Mouse (Mus musculus) heart, adult 2 months (tissue): ENCODE data around the gene Ankrd13a. TPM values are rescaled to one million over a fixed set of nuclear protein-coding genes. Genes with fewer than 3 reads are reported as not detected.

ENCODE experiments used
- DNase-seq, 2 experiments: peaks; one replicate each; pipeline ENCODE4 v3.0.0; 2021
- H3K27ac ChIP-seq: fragments of 200-600 bp; 2 replicates; pipeline ENCODE4 v1.8.1; 2022
- H3K27me3 ChIP-seq: fragments of 200-500 bp; 2 replicates; pipeline ENCODE4 v1.6.1; 2012; ENCODE audit warnings: mild to moderate bottlenecking, low read length, inconsistent platforms, mixed read lengths; ENCODE audit not compliant: control insufficient read depth, insufficient read depth
- H3K36me3 ChIP-seq: fragments of 200-500 bp; 2 replicates; pipeline ENCODE4 v1.6.1; 2012; ENCODE audit warnings: low read length, inconsistent platforms; ENCODE audit not compliant: control insufficient read depth, insufficient read depth
- H3K4me1 ChIP-seq: fragments of 200-500 bp; 2 replicates; pipeline ENCODE4 v1.6.1; 2011; ENCODE audit warnings: low read length; ENCODE audit not compliant: control insufficient read depth, insufficient read depth
- H3K4me3 ChIP-seq: fragments of 200-600 bp; 2 replicates; pipeline ENCODE4 v1.8.1; 2022
- H3K79me2 ChIP-seq: fragments of 200-500 bp; replicated peaks from 2 replicates; pipeline ENCODE4 v1.6.1; 2012; ENCODE audit warnings: mild to moderate bottlenecking, inconsistent platforms, low read length, moderate library complexity, mixed read lengths; ENCODE audit not compliant: control insufficient read depth, insufficient read depth
- H3K9ac ChIP-seq: fragments of 200-500 bp; 2 replicates; pipeline ENCODE4 v1.6.1; 2012; ENCODE audit warnings: low read depth, mild to moderate bottlenecking, control low read depth, inconsistent platforms, low read length, mixed read lengths
- CTCF ChIP-seq: fragments of 200-600 bp; IDR thresholded peaks from 2 replicates; pipeline ENCODE4 v1.8.1; 2022; ENCODE audit warnings: antibody characterized with exemption, mild to moderate bottlenecking, moderate library complexity
- EP300 ChIP-seq: fragments of 200-500 bp; IDR thresholded peaks from 2 replicates; pipeline ENCODE4 v1.6.1; 2011; ENCODE audit warnings: low read depth, low read length, control low read depth; ENCODE audit not compliant: insufficient read depth
- POLR2A ChIP-seq: fragments of 200-500 bp; IDR thresholded peaks from 2 replicates; pipeline ENCODE4 v1.6.1; 2011; ENCODE audit warnings: mild to moderate bottlenecking, low read depth, low read length, control low read depth; ENCODE audit not compliant: insufficient read depth
- WGBS: fragments of 180-500 bp; shearing (Covaris S2); methylation state at CpG from one replicate; pipeline ENCODE4 v1.1.7; 2018; 5-methylcytosine and 5-hydroxymethylcytosine counted together
- intact Hi-C: fragments of 180-260 bp; cut with DNase I; formaldehyde crosslinking; loops from one replicate; pipeline ENCODE4 v1.15.1; 2025
- polyA plus RNA-seq: library from polyadenylated mRNA; depleted of rRNA; stranded (reverse); fragments of >200 nt; gene quantifications from 2 replicates; pipeline ENCODE4 v1.2.3, GENCODE M21; 2012
- total RNA-seq, 2 experiments: library from RNA; stranded (reverse); gene quantifications; 2 replicates each; pipeline ENCODE4 v1.2.3; 2021

Ankrd13a gene
- total and polyA plus RNA-seq, 3 experiments: 21.3 to 32.9 (median 31.4) TPM

DNA sequence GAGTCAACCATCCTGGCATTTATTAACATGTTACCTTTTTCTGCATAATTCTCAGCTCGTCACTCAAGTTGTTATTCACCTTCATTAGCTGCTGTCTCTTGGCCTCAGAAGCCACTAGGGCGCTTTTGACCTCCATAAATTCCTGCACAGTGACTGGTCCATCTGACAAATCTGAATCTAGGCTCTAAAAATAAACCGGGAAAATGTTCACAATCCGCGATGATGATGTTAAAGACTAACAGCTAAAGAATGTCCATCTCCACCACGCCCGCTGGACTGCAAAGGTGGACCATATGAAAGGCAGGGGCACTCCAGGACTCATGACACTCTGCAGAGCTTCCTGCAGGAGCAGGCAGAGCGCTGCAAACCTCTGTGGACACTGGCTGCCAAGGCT lies 30.8 kb upstream of the Ankrd13a start:
- no peaks in the 10 kb centered on the region for H3K27me3 ChIP-seq
- H3K4me1 ChIP-seq: peaks cover 4% of the 10 kb centered on the region
- 83% methylated on average over 8 of the region's 8 CpGs for WGBS
- H3K4me3 ChIP-seq: no peak overlapping the region
- no peak for DNase-seq
- H3K9ac ChIP-seq: no peak overlapping the region
- no peaks in the 10 kb centered on the region for H3K36me3 ChIP-seq
- intact Hi-C loops: no loop called here
- TF ChIP-seq EP300 (no peak), POLR2A (no peak), CTCF (no peak)
- H3K27ac ChIP-seq: no peak overlapping the region
- H3K79me2 ChIP-seq: no peaks in the 10 kb centered on the region

DNA sequence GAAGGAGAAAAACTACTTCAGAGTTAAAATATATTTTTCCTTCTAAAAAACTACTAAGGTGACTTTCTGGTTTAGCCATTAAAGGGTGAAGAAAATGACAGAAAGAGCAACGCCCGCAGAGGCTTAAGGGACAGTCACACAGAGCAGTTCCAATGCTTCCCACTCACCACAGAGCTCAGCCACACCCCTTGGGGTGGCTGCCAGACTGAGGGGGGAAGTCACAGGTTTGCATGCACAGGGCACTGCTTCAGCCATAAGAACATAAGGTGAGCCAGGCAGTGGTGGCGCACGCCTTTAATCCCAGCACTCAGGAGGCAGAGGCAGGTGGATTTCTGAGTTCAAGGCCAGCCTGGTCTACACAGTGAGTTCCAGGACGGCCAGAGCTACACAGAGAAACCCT lies 28.9 kb upstream of the Ankrd13a start:
- peak; percentile 53 to 55 for DNase-seq
- no peaks in the 10 kb centered on the region for H3K27me3 ChIP-seq
- no peaks in the 10 kb centered on the region for H3K36me3 ChIP-seq
- intact Hi-C loops: no loop called here
- no peak overlapping the region for H3K27ac ChIP-seq
- WGBS: 52% methylated on average over 5 of the region's 5 CpGs
- H3K4me3 ChIP-seq: no peak overlapping the region
- no peak for TF ChIP-seq POLR2A
- TF ChIP-seq EP300: no peak
- TF ChIP-seq CTCF: no peak
- H3K9ac ChIP-seq: no peak overlapping the region
- no peaks in the 10 kb centered on the region for H3K4me1 ChIP-seq
- H3K79me2 ChIP-seq: no peaks in the 10 kb centered on the region

DNA sequence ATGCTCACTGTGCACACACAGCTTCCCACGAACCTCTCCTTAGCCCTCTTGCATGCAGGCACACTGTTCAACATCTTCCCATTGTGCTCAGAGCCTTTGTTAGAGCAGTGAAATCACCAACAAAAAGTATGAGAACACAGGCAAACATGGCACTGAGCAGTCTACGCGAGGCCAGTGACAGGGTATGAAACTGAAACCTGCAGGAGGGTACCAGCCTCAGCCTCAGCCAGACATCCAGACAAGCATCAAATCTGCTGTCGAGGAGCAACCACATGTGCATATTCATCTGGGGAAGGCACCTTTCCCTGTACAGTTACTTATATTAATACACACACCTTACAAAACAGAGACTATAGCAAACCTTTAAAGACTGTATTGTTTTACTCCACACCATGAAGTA lies 27.6 kb upstream of the Ankrd13a start:
- 80% methylated on average over 4 of the region's 4 CpGs for WGBS
- TF ChIP-seq POLR2A (no peak), EP300 (no peak), CTCF (no peak)
- Histone ChIP-seq H3K79me2 (no peaks in the 10 kb centered on the region), H3K36me3 (no peaks in the 10 kb centered on the region), H3K4me3 (no peak overlapping the region), H3K27ac (no peak overlapping the region), H3K4me1 (no peaks in the 10 kb centered on the region), H3K9ac (no peak overlapping the region), H3K27me3 (no peaks in the 10 kb centered on the region)
- intact Hi-C loops: no loop called here
- no peak for DNase-seq

DNA sequence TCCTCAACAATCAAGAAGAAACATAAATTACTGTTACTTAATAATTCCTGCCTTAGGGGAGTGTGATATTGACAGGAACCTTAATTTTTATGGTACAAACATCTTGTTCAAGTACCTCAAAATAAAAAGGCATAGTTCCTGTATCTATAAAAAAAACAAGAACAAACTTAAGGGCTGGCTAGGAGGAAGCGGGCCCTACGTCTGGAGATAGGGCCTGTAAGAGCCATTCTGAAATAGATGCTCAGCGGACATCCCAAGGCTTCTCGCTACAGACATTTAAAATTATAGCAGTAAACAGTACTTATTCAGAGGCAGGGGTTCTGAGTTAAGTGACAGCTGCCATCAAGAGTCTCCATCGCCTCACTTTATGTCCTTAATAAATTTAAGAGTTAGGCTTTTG lies 27.0 kb upstream of the Ankrd13a start:
- no peaks in the 10 kb centered on the region for H3K79me2 ChIP-seq
- H3K27ac ChIP-seq: no peak overlapping the region
- intact Hi-C loops: no loop called here
- no peak overlapping the region for H3K9ac ChIP-seq
- H3K27me3 ChIP-seq: no peaks in the 10 kb centered on the region
- 96% methylated on average over 5 of the region's 5 CpGs for WGBS
- no peaks in the 10 kb centered on the region for H3K4me1 ChIP-seq
- no peak for TF ChIP-seq EP300
- TF ChIP-seq CTCF: no peak
- no peak for TF ChIP-seq POLR2A
- no peaks in the 10 kb centered on the region for H3K36me3 ChIP-seq
- H3K4me3 ChIP-seq: no peak overlapping the region
- no peak for DNase-seq

DNA sequence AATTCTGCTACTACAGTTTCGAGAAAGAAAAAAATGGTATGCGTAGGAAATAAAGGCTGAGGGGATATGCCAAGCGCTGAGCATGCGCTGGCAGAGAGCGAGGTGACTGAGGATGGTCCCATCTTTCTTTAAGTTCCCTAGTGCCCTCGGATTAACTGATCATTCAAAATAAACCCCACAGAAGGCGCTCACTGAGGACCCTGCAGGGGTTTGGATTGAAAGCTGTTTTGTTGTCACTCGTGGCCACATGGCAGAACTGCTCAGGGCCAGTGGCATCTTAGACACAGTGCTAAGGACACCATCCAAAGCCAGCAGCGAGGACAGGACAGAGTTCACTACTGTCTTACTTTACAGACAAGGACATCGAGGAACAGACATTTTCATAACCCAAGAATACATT lies 24.2 kb upstream of the Ankrd13a start:
- no peak overlapping the region for H3K4me3 ChIP-seq
- intact Hi-C loops: no loop called here
- no peak overlapping the region for H3K27ac ChIP-seq
- 93% methylated on average over 10 of the region's 10 CpGs for WGBS
- H3K36me3 ChIP-seq: no peaks in the 10 kb centered on the region
- no peaks in the 10 kb centered on the region for H3K4me1 ChIP-seq
- TF ChIP-seq POLR2A (no peak), EP300 (no peak), CTCF (no peak)
- no peak overlapping the region for H3K9ac ChIP-seq
- no peaks in the 10 kb centered on the region for H3K79me2 ChIP-seq
- DNase-seq: no peak
- H3K27me3 ChIP-seq: no peaks in the 10 kb centered on the region

DNA sequence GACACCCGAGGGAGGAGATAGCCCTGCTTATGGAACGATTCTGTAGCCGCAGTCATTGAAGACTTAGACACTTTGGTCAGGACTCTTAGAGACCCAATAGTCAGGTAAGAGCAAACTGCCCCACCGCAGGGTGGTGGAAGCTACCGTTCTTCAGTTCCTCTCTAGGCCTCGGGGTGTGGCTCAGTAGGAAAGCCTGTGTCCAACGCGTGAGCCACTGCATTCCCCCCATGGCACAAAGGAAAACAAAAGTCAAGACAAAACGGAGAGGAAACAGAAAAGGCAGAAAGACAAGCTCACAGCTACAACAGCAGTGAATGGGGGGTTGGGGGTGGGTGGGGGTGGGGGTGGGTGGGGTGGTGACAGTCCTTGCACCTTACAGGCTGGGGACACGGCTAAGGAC lies 22.1 kb upstream of the Ankrd13a start:
- TF ChIP-seq POLR2A (no peak), EP300 (no peak), CTCF (no peak)

More for the DNA sequence above, 22.1 kb upstream of the Ankrd13a start:
- Histone ChIP-seq H3K4me1 (no peaks in the 10 kb centered on the region), H3K9ac (no peak overlapping the region), H3K27me3 (no peaks in the 10 kb centered on the region), H3K36me3 (no peaks in the 10 kb centered on the region), H3K27ac (no peak overlapping the region), H3K4me3 (no peak overlapping the region), H3K79me2 (no peaks in the 10 kb centered on the region)
- intact Hi-C loops: no loop called here
- no peak for DNase-seq
- 84% methylated on average over 10 of the region's 10 CpGs for WGBS
